Mouse (Mus musculus) MEL (cell line): Measurements from ENCODE around the gene Epb41l1. TPM values are rescaled to one million over a fixed set of nuclear protein-coding genes. Genes with fewer than 3 reads are reported as not detected.

ENCODE experiments used
- DNase-seq: peaks from one replicate; pipeline ENCODE4 v3.0.0; 2011; ENCODE audit warnings: low read depth, low spot score
- H3K27ac ChIP-seq: 2 replicates; pipeline ENCODE4 v1.5.1; 2012; ENCODE audit warnings: low read depth, mild to moderate bottlenecking, control low read depth, low read length, moderate library complexity; ENCODE audit not compliant: control insufficient read depth
- H3K27me3 ChIP-seq, 2 experiments: fragments of 150-350 bp in 1 of 2; sonication (generic) in 1 of 2; 2 replicates each; pipeline ENCODE4 v1.6.1; 2012; ENCODE audit warnings: low read length in 2 of 2, mild to moderate bottlenecking in 2 of 2, improper control_type of control experiment in 1 of 2, moderate library complexity in 1 of 2; ENCODE audit not compliant: insufficient read depth in 2 of 2, control insufficient read depth in 1 of 2
- H3K36me3 ChIP-seq, 2 experiments: 2 replicates each; pipeline ENCODE4 v1.6.1; 2012 to 2014; ENCODE audit warnings: low read length in 2 of 2, improper control_type of control experiment in 1 of 2, inconsistent platforms in 1 of 2, mild to moderate bottlenecking in 1 of 2; ENCODE audit not compliant: insufficient read depth in 2 of 2, control insufficient read depth in 1 of 2
- H3K4me1 ChIP-seq, 2 experiments: fragments of 150-350 bp in 1 of 2; sonication (generic) in 1 of 2; 2 replicates each; pipeline ENCODE4 v1.6.1; 2012; ENCODE audit warnings: low read length in 2 of 2, improper control_type of control experiment in 1 of 2, mild to moderate bottlenecking in 1 of 2; ENCODE audit not compliant: insufficient read depth in 2 of 2, control insufficient read depth in 1 of 2
- H3K4me3 ChIP-seq, 2 experiments: fragments of 150-350 bp in 1 of 2; sonication (generic) in 1 of 2; 2 replicates each; pipeline ENCODE4 v1.5.1; 2012; ENCODE audit warnings: low read depth in 2 of 2, low read length in 2 of 2, mild to moderate bottlenecking in 2 of 2, moderate library complexity in 2 of 2, control low read depth in 1 of 2, improper control_type of control experiment in 1 of 2; ENCODE audit not compliant: control insufficient read depth in 1 of 2, insufficient read depth in 1 of 2
- H3K79me2 ChIP-seq: 2 replicates; pipeline ENCODE4 v1.6.1; 2012; ENCODE audit warnings: mild to moderate bottlenecking, low read length, moderate library complexity; ENCODE audit not compliant: control insufficient read depth, poor library complexity, insufficient read depth
- H3K9ac ChIP-seq: 2 replicates; pipeline ENCODE4 v1.6.1; 2012; ENCODE audit warnings: low read depth, mild to moderate bottlenecking, control low read depth, low read length, moderate library complexity; ENCODE audit not compliant: control insufficient read depth, poor library complexity, severe bottlenecking
- H3K9me3 ChIP-seq: fragments of 150-350 bp; sonication (generic); replicated peaks from 2 replicates; pipeline ENCODE4 v1.6.1; 2012; ENCODE audit warnings: mild to moderate bottlenecking, low read length, improper control_type of control experiment, moderate library complexity; ENCODE audit not compliant: insufficient read depth
- E2F4 ChIP-seq: IDR thresholded peaks from 2 replicates; pipeline ENCODE4 v1.6.1; 2011; ENCODE audit warnings: low read depth, low read length, improper control_type of control experiment, borderline replicate concordance
- ELF1 ChIP-seq: IDR thresholded peaks from 2 replicates; pipeline ENCODE4 v1.6.1; 2014; ENCODE audit warnings: low read depth, mild to moderate bottlenecking, inconsistent platforms, low read length, improper control_type of control experiment, moderate library complexity
- ETS1 ChIP-seq: IDR thresholded peaks from 2 replicates; pipeline ENCODE4 v1.6.1; 2012; ENCODE audit warnings: low read depth, mild to moderate bottlenecking, inconsistent platforms, low read length, improper control_type of control experiment, moderate library complexity
- GABPA ChIP-seq: IDR thresholded peaks from 2 replicates; pipeline ENCODE4 v1.6.1; 2012; ENCODE audit warnings: low read depth, mild to moderate bottlenecking, inconsistent platforms, low read length, improper control_type of control experiment, moderate library complexity
- GATA1 ChIP-seq: IDR thresholded peaks from 2 replicates; pipeline ENCODE4 v1.6.1; 2011; ENCODE audit warnings: low read depth, low read length, improper control_type of control experiment
- HCFC1 ChIP-seq: IDR thresholded peaks from 2 replicates; pipeline ENCODE4 v1.6.1; 2012; ENCODE audit warnings: low read depth, mild to moderate bottlenecking, inconsistent platforms, low read length, improper control_type of control experiment, moderate library complexity
- JUND ChIP-seq: IDR thresholded peaks from 2 replicates; pipeline ENCODE4 v1.6.1; 2011; ENCODE audit warnings: low read depth, mild to moderate bottlenecking, improper control_type of control experiment, low read length
- MEF2A ChIP-seq: IDR thresholded peaks from 2 replicates; pipeline ENCODE4 v1.6.1; 2014; ENCODE audit warnings: low read depth, mild to moderate bottlenecking, inconsistent platforms, low read length, improper control_type of control experiment; ENCODE audit not compliant: poor library complexity, insufficient replicate concordance, severe bottlenecking; ENCODE audit errors: extremely low read depth
- MYB ChIP-seq: IDR thresholded peaks from 2 replicates; pipeline ENCODE4 v1.6.1; 2011; ENCODE audit warnings: mild to moderate bottlenecking, low read depth, low read length, improper control_type of control experiment
- MYC ChIP-seq: IDR thresholded peaks from 2 replicates; pipeline ENCODE4 v1.6.1; 2011; ENCODE audit warnings: low read depth, mild to moderate bottlenecking, low read length, improper control_type of control experiment, moderate library complexity
- NELFE ChIP-seq: IDR thresholded peaks from 2 replicates; pipeline ENCODE4 v1.6.1; 2011; ENCODE audit warnings: low read depth, low read length, improper control_type of control experiment
- POLR2AphosphoS5 ChIP-seq: IDR thresholded peaks from 2 replicates; pipeline ENCODE4 v1.6.1; 2012; ENCODE audit warnings: low read depth, borderline replicate concordance, mild to moderate bottlenecking, inconsistent platforms, low read length, moderate library complexity, mixed read lengths
- RAD21 ChIP-seq: IDR thresholded peaks from 2 replicates; pipeline ENCODE4 v1.6.1; 2011; ENCODE audit warnings: mild to moderate bottlenecking, low read depth, low read length, improper control_type of control experiment
- SMC3 ChIP-seq: IDR thresholded peaks from 2 replicates; pipeline ENCODE4 v1.6.1; 2011; ENCODE audit warnings: low read depth, low read length, improper control_type of control experiment
- USF1 ChIP-seq: IDR thresholded peaks from 2 replicates; pipeline ENCODE4 v1.6.1; 2014; ENCODE audit warnings: low read depth, mild to moderate bottlenecking, inconsistent platforms, low read length, improper control_type of control experiment, moderate library complexity
- ZNF384 ChIP-seq: IDR thresholded peaks from 2 replicates; pipeline ENCODE4 v1.6.1; 2012; ENCODE audit warnings: low read depth, mild to moderate bottlenecking, inconsistent platforms, low read length, improper control_type of control experiment
- polyA plus RNA-seq, 2 experiments: library from polyadenylated mRNA; stranded (reverse) in 1 of 2; unstranded in 1 of 2; fragments of >175 nt in 1 of 2; fragments of >200 nt in 1 of 2; gene quantifications; 2 replicates each; pipeline versions ENCODE4 v1.2.1 to v1.2.4; 2012; ENCODE audit warnings: low replicate concordance in 2 of 2, low read depth in 1 of 2; ENCODE audit not compliant: insufficient read length in 2 of 2, insufficient read depth in 1 of 2, missing spikeins in 1 of 2
- total RNA-seq: library from RNA; depleted of rRNA; stranded (reverse); fragments of 300-350 nt; gene quantifications from 2 replicates; pipeline ENCODE4 v1.2.3, GENCODE M21; 2012

The Epb41l1 gene
- total and polyA plus RNA-seq, 3 experiments, result 1.5 to 7.3 TPM; not detected in 1

DNA sequence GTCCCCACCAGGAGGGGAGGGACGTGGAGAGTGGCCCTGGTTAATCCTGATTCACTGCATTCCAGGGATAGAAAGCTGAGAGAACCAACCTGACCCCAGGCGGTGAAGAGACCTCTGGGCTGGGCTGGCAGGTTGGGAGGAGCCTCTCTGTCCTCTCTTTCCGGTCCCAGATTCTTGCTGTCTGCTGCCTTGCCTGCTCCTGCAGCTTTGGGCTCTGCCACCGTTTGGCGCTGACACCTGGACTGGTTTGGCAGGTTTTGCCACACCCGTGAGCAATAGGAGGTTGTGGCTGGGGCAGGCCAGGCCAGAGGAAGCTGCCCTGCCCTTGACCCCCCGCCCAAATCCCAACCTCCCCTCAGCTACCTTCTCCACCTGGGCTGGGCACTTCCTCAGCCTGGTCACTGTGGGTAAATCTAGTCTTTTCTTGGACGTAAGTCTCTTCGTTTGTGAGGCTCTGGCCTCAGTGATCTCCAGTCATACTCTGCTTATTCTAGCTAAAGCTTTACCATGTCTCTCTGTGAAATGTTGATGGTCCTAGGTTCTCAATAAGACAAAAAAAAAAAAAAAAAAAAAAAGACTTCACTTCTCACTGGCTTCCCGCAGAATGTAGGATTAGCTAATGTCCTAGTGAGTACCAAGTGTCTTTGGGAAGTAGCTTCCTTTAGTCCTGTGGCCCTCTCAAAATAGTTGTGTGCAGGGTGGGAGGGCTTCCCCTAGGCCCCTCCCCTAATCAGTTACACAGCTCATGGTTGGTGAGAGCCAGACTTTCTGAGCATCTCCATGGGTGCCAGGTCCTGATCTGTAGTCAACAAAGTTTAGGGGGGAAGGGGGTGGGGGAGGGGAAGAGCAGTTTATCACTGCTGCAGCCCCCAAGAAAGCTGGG, 26.9 kb downstream of the Epb41l1 start:
- H3K4me1 ChIP-seq, result peaks cover 0 to 2% of the 10 kb centered on the region in 2 experiments; a peak in 1 of 4 replicates
- TF ChIP-seq ELF1 (no peak), HCFC1 (no peak), SMC3 (no peak), MEF2A (no peak), MYB (no peak), ETS1 (no peak), E2F4 (no peak), NELFE (no peak), MYC (no peak), JUND (no peak), ZNF384 (no peak), POLR2AphosphoS5 (no peak), GABPA (no peak)
- TF ChIP-seq, all 39 proteins: peak for 0
- H3K79me2 ChIP-seq, result no peaks in the 10 kb centered on the region
- no peaks in the 10 kb centered on the region for H3K36me3 ChIP-seq
- H3K9me3 ChIP-seq, result no peaks in the 10 kb centered on the region
- peaks cover 0 to 6% of the 10 kb centered on the region in 2 experiments; a peak in 1 of 4 replicates for H3K27me3 ChIP-seq
- H3K4me3 ChIP-seq, result no peak overlapping the region
- no peak for DNase-seq
- H3K9ac ChIP-seq, result no peak overlapping the region
- no peak overlapping the region for H3K27ac ChIP-seq

DNA sequence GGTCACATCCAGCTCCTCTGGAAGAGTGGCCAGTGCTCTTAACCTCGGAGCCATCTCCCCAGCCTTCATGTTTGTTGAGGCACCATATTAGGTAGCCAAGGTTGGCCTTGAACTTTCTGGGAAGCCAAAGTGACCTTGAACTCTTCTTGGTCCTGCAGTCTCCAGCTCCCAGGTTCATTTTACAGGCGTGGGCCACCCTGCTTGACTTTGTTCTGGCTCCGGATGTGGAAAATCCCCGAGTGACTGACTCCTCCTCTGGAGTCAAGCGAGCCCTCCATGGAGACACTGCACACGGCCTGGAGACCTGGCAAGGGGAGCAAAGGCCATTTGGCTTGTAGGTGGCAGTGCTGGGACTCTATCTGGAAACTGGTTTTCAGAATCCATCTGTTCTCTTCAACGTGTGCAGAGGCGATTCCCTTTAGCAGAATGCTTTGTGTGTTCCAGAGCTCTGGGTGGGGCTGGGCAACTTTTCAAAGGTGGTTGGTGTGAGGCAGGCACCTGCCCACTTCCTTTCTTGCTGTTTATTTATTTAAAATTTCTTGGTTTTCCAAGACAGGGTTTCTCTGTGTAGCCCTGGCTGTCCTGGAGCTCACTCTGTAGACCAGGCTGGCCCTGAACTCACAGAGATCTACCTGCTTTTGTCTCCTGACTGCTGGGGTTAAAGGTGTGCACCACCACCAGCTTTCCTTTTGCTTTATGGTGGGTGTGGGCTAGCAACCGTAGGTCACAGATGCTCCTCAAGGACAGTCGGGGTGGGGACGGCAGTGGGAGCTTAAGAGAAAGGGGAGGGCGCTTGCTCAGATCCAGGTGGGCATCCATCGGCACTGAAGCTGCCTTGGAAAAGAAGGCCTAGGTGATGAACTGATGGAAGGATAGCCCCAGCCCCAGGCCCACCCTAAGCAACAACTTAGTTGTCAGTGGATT, 30.8 kb downstream of the Epb41l1 start:
- Histone ChIP-seq H3K36me3 (no peaks in the 10 kb centered on the region), H3K9me3 (no peaks in the 10 kb centered on the region), H3K9ac (no peak overlapping the region), H3K79me2 (no peaks in the 10 kb centered on the region), H3K4me3 (no peak overlapping the region), H3K4me1 (no peaks in the 10 kb centered on the region), H3K27me3 (peaks cover 0 to 9% of the 10 kb centered on the region in 2 experiments; a peak in 2 of 4 replicates), H3K27ac (no peak overlapping the region)
- no peak for DNase-seq
- TF ChIP-seq GATA1 (no peak), RAD21 (no peak), USF1 (no peak)
